Mouse (Mus musculus): ENCODE results near the gene Gm21083.
"Not testable (repeated sequence)": the region's sequence is repeated elsewhere in the genome, so short reads cannot be mapped to it uniquely, and the experiment has no call there.

DNA sequence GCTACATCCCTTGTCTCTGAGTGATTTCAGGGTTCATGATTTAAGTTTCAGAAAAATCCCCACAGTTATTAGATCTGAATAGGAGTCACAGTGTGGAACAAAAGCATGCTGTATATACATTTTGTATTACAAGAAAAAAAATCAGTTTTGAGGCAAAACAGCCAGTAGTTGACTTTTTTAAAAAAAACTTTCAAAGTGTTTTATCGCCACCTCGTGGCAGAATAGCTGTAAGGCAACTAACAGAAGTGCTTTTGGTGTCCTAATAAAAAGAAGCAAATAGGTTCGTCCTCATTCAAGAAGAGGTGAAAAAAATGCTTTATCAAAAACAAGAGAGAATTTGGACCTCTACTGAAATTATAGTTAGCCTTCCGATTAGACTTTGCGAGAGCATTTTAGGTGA lies 52.9 kb downstream of the Gm21083 start:
- TF ChIP-seq CTCF (IDR thresholded peaks at IDR 0.05; ENCODE audit: low read depth): peak; percentile 15; the same call in 1 of the 2 replicates
- TF ChIP-seq EP300 (IDR thresholded peaks at IDR 0.05; ENCODE audit: low read depth): not testable (repeated sequence)

All from heart, postnatal 0 days (tissue).